Mouse (Mus musculus) ES-Bruce4 (cell line): ENCODE results near the gene Sptb. TPM values are rescaled to one million over a fixed set of nuclear protein-coding genes. Genes with fewer than 3 reads are reported as not detected.

ENCODE experiments used
- H3K27ac ChIP-seq: 2 replicates; pipeline ENCODE4 v1.5.1; 2012; ENCODE audit warnings: low read length, inconsistent platforms; ENCODE audit not compliant: insufficient read depth
- H3K27me3 ChIP-seq: 2 replicates; pipeline ENCODE4 v1.6.1; 2012; ENCODE audit warnings: mild to moderate bottlenecking, low read length, inconsistent platforms; ENCODE audit not compliant: control insufficient read depth, poor library complexity, insufficient read depth, severe bottlenecking
- H3K36me3 ChIP-seq: 2 replicates; pipeline ENCODE4 v1.6.1; 2012; ENCODE audit warnings: inconsistent platforms, mild to moderate bottlenecking, low read length, moderate library complexity; ENCODE audit not compliant: control insufficient read depth, poor library complexity, insufficient read depth, severe bottlenecking
- H3K4me1 ChIP-seq: one replicate; pipeline ENCODE4 v1.8.1; 2011; ENCODE audit warnings: low read length; ENCODE audit not compliant: control insufficient read depth, insufficient read depth
- H3K4me3 ChIP-seq: 2 replicates; pipeline ENCODE4 v1.5.1; 2011; ENCODE audit warnings: low read depth, mild to moderate bottlenecking, low read length
- H3K9ac ChIP-seq: 2 replicates; pipeline ENCODE4 v1.6.1; 2012; ENCODE audit warnings: low read depth, mild to moderate bottlenecking, inconsistent platforms; ENCODE audit not compliant: poor library complexity, severe bottlenecking
- H3K9me3 ChIP-seq: replicated peaks from 2 replicates; pipeline ENCODE4 v1.6.1; 2012; ENCODE audit warnings: mild to moderate bottlenecking, low read length, inconsistent platforms; ENCODE audit not compliant: control insufficient read depth, poor library complexity, insufficient read depth, severe bottlenecking
- CTCF ChIP-seq: IDR thresholded peaks from one replicate; pipeline ENCODE4 v1.8.1; 2011; ENCODE audit warnings: low read depth, low read length
- EP300 ChIP-seq: IDR thresholded peaks from 2 replicates; pipeline ENCODE4 v1.6.1; 2011; ENCODE audit warnings: low read depth, low read length; ENCODE audit not compliant: insufficient read depth
- POLR2A ChIP-seq: IDR thresholded peaks from one replicate; pipeline ENCODE4 v1.8.1; 2011; ENCODE audit warnings: low read length; ENCODE audit not compliant: insufficient read depth
- polyA plus RNA-seq: library from polyadenylated mRNA; stranded (reverse); fragments of >200 nt; gene quantifications from 2 replicates; pipeline ENCODE4 v1.2.4, GENCODE M21; 2011; ENCODE audit warnings: low read depth; ENCODE audit not compliant: missing spikeins, insufficient read depth, insufficient read length

Sptb gene
- polyA plus RNA-seq, 1 experiment, result 4.6 TPM

DNA sequence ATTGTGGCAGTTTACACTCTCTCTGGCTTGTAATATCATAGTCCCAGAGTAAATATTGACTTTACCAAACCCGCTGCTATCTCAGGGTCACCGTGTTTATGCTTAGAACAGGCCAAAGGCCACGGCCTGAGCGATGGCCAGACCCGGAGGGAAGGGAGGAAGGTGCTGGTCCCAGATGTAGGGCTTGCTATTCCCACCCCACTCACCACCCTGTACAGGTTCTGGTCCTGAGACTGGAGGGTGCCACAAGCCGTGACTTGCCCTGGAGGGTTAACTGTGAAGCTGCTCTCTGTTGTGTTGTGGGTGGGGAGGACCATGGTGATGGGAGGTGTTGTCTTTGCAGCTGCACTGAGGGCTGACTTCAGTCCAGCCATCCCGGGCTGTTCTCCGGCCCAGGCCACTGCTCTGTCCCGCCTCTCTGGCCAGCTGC, 174.9 kb downstream of the Sptb start:
- H3K4me3 ChIP-seq, result no peak overlapping the region

DNA sequence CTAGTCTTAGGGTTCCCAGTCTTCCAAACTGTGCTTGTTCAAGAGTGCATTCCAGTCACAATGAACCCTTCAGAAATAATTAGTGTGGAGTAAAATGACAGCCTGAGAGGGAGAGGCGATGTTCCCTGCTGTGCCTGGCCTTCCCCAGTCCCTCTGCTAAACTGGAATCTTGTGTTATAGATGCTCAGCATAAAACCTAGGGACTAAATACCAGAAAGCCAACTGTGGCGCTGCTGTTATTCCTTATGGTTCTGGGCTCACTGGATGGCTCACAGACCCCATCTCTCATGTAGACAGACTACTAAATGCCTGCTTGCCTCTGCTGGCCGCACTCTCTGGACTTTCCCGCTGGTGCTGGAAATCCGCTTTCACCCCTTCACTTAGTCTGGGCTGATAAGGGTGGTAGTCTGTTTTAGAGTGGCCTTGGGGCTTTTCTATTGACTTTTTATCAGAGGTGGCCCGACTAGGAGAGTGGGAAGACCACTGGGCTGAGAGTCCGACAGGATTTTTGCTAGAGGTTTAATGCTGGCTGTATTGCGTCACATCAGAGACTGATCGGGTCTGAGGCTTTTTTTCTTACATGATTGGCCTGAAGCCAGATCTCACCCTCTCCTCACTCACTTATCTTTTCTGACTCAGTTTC, 175.6 kb downstream of the Sptb start:
- Histone ChIP-seq H3K9ac (peak overlapping the region; percentile 88; the same call in 1 of the 2 replicates), H3K9me3 (no peaks in the 10 kb centered on the region), H3K27me3 (no peaks in the 10 kb centered on the region), H3K4me3 (no peak overlapping the region), H3K36me3 (no peaks in the 10 kb centered on the region), H3K27ac (no peak overlapping the region), H3K4me1 (peaks cover 5% of the 10 kb centered on the region)
- TF ChIP-seq POLR2A (no peak), EP300 (no peak), CTCF (no peak)

More for the DNA sequence above, 174.9 kb downstream of the Sptb start:
- no peaks in the 10 kb centered on the region for H3K27me3 ChIP-seq
- peaks cover 3% of the 10 kb centered on the region for H3K4me1 ChIP-seq
- no peak overlapping the region for H3K27ac ChIP-seq
- H3K9ac ChIP-seq, result no peak overlapping the region
- no peak for TF ChIP-seq EP300
- TF ChIP-seq POLR2A, result no peak
- TF ChIP-seq CTCF, result no peak
- H3K9me3 ChIP-seq, result no peaks in the 10 kb centered on the region
- H3K36me3 ChIP-seq, result no peaks in the 10 kb centered on the region

DNA sequence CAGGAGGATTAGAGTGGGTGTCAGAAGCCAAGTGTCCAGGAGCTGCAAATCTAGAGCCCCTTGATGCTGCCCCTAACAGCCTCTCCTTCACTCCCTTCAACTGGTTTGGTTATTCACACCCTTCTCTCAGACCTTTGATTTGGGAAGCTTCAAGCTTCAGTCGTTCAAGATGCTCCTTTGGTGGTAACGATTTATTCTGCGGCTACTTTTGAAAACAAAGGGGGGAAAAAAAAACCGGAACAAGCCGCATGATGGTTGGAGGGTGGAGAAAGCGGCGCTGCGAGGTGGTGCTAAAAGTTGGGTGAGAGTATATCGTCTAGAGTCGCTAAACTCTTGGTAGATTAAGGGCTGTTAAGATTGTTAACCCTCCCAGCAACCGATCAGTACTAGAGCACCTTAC, 176.1 kb downstream of the Sptb start:
- no peak for TF ChIP-seq CTCF
- no peak for TF ChIP-seq POLR2A
- no peak for TF ChIP-seq EP300
- Histone ChIP-seq H3K27me3 (no peaks in the 10 kb centered on the region), H3K36me3 (no peaks in the 10 kb centered on the region), H3K9me3 (no peaks in the 10 kb centered on the region), H3K4me1 (peaks cover 5% of the 10 kb centered on the region), H3K27ac (no peak overlapping the region), H3K9ac (peak overlapping the region; percentile 88), H3K4me3 (peak overlapping the region; percentile 84)

DNA sequence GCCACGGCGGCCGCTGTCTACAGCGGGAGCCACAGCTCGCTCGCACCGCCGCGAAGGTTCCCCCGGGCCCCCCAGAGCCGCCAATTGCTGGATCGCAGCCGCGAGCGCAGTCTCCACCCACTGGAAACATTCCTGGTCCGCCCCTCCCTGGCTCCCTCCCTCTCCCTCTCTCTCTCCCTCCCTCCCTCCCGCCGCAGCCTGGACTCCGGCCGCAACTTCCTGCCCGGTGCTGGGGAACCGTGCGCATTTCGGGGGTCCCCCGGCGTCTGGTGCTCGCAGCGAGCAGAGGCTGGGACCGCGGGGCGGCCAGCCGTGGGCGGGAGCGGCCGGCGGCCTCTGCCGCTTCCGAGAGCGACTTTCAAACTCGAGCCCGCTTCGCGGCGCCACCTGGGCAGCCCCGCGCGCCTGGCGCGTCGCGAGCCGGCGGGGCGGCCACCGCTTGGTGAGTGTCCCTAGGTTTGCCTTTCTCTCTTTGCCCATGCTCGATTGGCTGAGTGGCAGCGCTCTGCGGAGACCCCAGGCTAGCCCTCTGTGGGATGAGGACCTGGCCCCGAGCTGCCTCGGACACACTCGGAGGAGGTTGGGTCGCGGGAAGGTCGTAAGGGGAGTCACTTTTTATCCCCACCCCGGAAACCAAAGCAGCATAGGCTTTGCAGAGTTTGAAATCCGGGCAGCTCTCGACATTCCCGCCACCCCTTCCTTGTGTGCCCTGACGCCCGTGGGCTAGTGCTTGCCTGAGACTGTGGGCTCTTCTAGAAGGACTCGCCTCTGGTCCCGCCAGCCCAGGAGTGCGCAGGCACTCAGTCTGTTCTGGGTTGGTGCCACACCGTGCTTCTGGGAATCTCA, 176.7 kb downstream of the Sptb start:
- H3K36me3 ChIP-seq, result no peaks in the 10 kb centered on the region
- no peaks in the 10 kb centered on the region for H3K27me3 ChIP-seq
- no peak overlapping the region for H3K27ac ChIP-seq
- no peaks in the 10 kb centered on the region for H3K9me3 ChIP-seq
- H3K4me1 ChIP-seq, result peaks cover 5% of the 10 kb centered on the region
- peak overlapping the region; percentile 88 for H3K9ac ChIP-seq
- H3K4me3 ChIP-seq, result peak overlapping the region; percentile 84
- TF ChIP-seq EP300 (no peak), CTCF (no peak)

DNA sequence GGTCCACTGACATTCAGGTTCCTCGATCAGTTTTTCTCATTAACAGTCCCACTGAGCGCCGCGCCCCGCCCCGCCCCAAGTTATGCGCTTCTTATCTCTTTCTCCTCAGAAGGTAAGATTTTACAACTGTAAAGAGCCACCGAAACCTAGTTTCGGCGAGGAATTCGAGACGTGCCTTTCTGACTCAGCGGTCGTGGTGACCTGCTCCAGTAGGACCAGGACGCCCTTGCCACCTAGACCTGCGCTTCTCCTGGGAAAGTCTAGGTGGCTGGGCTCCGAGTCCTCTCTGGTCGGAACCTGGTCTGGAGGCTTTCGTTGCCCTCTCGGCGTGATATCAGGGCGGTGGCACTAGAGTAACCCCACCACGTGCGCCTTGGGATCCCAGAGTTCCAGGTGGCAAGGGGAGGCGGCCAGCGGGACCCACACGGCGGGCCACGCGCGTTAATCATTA, 177.4 kb downstream of the Sptb start:
- Histone ChIP-seq H3K4me3 (peak overlapping the region; percentile 84), H3K9ac (peak overlapping the region; percentile 88), H3K27me3 (no peaks in the 10 kb centered on the region), H3K4me1 (peaks cover 3% of the 10 kb centered on the region), H3K27ac (no peak overlapping the region), H3K36me3 (no peaks in the 10 kb centered on the region), H3K9me3 (no peaks in the 10 kb centered on the region)
- TF ChIP-seq POLR2A (no peak), EP300 (no peak), CTCF (no peak)
